Mouse (Mus musculus) right cerebral cortex, postnatal 14 days (tissue): ENCODE measurements around the gene Zfp688.
A peak's percentile ranks its signal among the peaks of the same experiment; 100 is the strongest.
"Not testable (repeated sequence)": the region's sequence is repeated elsewhere in the genome, so short reads cannot be mapped to it uniquely, and the experiment has no call there.

Experiments used
- DNase-seq: peaks from one replicate; pipeline ENCODE4 v3.0.0; 2022

Zfp688 gene

GRCm38 (mm10) chr7:127421388-127422191 is at the start of gene Zfp688:
Gene Zfp688 (minus strand): TSS chr7:127422068.
- DNase-seq: peak; percentile 93

GRCm38 (mm10) chr7:127471646-127472010 is 49.8 kb upstream of the Zfp688 start:
- DNase-seq: peak; percentile 55

- DNase-seq: peak; percentile 82
These were observed 49.1 kb upstream of the Zfp688 start for GRCm38 (mm10) chr7:127470743-127471645.

- DNase-seq: no peak
These were observed 48.3 kb upstream of the Zfp688 start for GRCm38 (mm10) chr7:127470011-127470715.

GRCm38 (mm10) chr7:127466606-127467005 is 44.7 kb upstream of the Zfp688 start:
- DNase-seq: no peak

- DNase-seq: not testable (repeated sequence)
These were observed 43.8 kb upstream of the Zfp688 start for GRCm38 (mm10) chr7:127465670-127466069.

- DNase-seq: no peak
These were observed 43.3 kb upstream of the Zfp688 start for GRCm38 (mm10) chr7:127465191-127465590.

- not testable (repeated sequence) for DNase-seq
These were observed 37.4 kb upstream of the Zfp688 start, which contains the start of gene Prr14 for GRCm38 (mm10) chr7:127459311-127459710. Gene Prr14 (plus strand): TSS chr7:127459611.

- DNase-seq: not testable (repeated sequence)
These were observed 36.7 kb upstream of the Zfp688 start for GRCm38 (mm10) chr7:127458371-127459122.

GRCm38 (mm10) chr7:127454905-127455304 is 33.0 kb upstream of the Zfp688 start:
- no peak for DNase-seq

GRCm38 (mm10) chr7:127453056-127453455 is 31.2 kb upstream of the Zfp688 start:
- no peak for DNase-seq

GRCm38 (mm10) chr7:127449966-127450365 is 28.1 kb upstream of the Zfp688 start:
- no peak for DNase-seq

GRCm38 (mm10) chr7:127448521-127449300 is 26.8 kb upstream of the Zfp688 start, which contains the start of gene Zfp689:
Gene Zfp689 (minus strand): TSS chr7:127449158.
- DNase-seq: peak; percentile 87

GRCm38 (mm10) chr7:127443976-127444375 is 22.1 kb upstream of the Zfp688 start:
- no peak for DNase-seq

- DNase-seq: no peak
These were observed 15.9 kb upstream of the Zfp688 start for GRCm38 (mm10) chr7:127437724-127438123.

GRCm38 (mm10) chr7:127435206-127435605 is 13.3 kb upstream of the Zfp688 start:
- DNase-seq: no peak

GRCm38 (mm10) chr7:127426354-127426753 is 4.5 kb upstream of the Zfp688 start:
- no peak for DNase-seq

GRCm38 (mm10) chr7:127425911-127426310 is 4.0 kb upstream of the Zfp688 start:
- no peak for DNase-seq

GRCm38 (mm10) chr7:127425291-127425690 is 3.4 kb upstream of the Zfp688 start:
- DNase-seq: no peak

- peak; percentile 27 for DNase-seq
These were observed 379 bp upstream of the Zfp688 start for GRCm38 (mm10) chr7:127422247-127422646.

- DNase-seq: no peak
These were observed 10.4 kb downstream of the Zfp688 start for GRCm38 (mm10) chr7:127411418-127411817.
